Mouse (Mus musculus) brain, embryonic 14.5 days (tissue): ENCODE results near the gene Riok1. TPM values are rescaled to one million over a fixed set of nuclear protein-coding genes. Genes with fewer than 3 reads are reported as not detected.

Source experiments
- DNase-seq: peaks from one replicate; pipeline ENCODE4 v3.0.0-alpha.2; 2011; ENCODE audit warnings: low read depth
- CTCF ChIP-seq: fragments of 200-500 bp; IDR thresholded peaks from 2 replicates; pipeline ENCODE4 v1.5.1; 2012; ENCODE audit warnings: inconsistent platforms, mild to moderate bottlenecking, moderate library complexity, borderline replicate concordance; ENCODE audit not compliant: insufficient read depth, insufficient read length; ENCODE audit errors: extremely low read depth
- POLR2A ChIP-seq: fragments of 200-500 bp; IDR thresholded peaks from 2 replicates; pipeline ENCODE4 v1.6.1; 2012; ENCODE audit warnings: mild to moderate bottlenecking, inconsistent platforms, borderline replicate concordance; ENCODE audit not compliant: poor library complexity, insufficient read depth, insufficient read length, severe bottlenecking; ENCODE audit errors: extremely low read depth
- polyA plus RNA-seq: library from polyadenylated mRNA; depleted of rRNA; stranded (reverse); fragments of >200 nt; gene quantifications from 2 replicates; pipeline ENCODE4 v1.2.3, GENCODE M21; 2012; rRNA removed

The Riok1 gene
- 39.6 and 44.5 TPM in 2 replicates for polyA plus RNA-seq

DNA sequence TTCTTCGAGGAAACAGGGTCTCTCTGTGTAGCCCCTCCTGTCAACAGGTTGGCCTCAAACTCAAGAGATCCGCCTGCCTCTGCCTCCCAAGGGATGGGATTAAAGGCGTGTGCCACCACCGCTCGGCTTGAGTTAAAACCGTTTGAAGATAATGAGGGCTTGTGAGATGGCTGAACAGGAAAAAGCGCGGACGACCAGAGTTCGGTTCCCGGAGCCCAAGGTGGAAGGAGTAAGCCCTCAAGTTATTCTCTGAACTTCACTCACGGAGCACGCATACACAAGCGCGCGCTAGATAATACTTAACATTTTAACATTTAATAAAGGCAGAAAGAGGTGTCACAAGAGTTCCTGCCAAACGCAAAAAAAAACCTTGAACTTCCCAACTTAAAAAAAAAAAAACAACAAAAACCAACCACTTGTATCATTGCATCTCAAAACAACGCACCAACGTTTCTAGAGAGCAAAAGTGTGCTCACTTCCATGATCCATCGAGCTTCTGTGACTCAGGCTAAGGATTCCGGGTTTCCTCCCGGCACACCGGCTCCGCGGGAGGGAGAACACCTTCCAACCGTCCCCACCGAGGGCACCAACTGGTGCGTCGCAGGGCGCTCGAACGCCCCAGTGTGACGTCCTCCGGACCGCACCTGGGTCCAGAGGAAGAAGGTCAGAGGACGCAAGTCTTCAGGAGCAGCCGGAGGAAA lies at the start of gene Riok1:
Riok1 (plus strand) TSS at position 653 of the 701 bp plus-strand sequence.
- no peak for TF ChIP-seq CTCF
- no peak for TF ChIP-seq POLR2A
- DNase-seq = no peak

DNA sequence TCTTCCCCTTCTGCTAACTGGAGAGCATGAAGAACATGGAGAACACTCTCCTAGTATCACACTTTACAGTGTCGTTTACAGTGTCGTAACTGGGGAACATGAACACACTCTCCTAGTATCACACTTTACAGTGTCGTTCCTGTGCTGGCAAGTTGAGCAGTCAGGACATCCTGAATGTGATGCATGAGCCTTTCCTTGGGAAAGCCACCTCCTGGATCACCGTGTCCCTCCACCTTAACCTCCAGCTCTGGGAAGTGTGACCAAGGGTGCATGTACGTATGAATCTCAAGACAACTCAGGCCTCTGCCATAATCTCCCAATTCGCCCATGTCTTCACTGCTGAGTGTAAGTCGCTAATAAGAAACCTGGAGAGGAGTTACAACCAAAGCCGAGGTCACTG lies 47.1 kb upstream of the Riok1 start:
- DNase-seq = no peak
- TF ChIP-seq CTCF (no peak), POLR2A (no peak)

DNA sequence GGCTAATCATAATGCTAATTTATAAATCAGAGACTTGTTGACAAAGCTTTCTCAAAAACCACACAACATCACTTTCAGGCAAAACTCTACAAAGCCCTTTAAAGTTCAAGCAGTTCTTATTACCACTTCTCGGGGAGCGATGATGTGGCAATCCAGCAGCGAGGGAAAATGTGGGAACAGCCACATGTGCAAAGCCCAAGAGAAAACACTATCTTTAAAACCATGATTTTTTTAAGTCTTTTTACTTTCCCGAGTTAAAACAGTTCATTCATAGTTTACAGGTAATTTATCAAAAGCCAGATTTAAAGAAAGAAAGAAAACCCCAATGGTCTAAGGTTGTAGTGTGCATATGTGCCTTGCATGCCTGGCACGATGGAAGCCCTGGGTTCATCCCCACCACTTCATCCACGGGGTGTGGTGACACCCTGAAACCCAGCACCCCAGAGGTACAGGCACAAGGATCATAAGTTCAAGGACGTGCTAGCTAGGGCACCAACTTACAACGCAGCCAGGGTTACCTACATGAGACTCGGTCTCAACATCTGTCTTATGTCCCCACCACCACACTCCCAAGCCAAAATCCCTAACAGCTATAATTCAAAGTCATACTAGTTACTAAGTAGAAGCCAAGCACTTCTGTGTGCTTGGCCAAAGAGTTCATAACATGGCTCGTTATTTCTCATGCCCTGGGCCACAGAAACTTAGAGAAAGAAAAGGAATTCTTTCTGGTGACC lies 44.0 kb upstream of the Riok1 start:
- no peak for TF ChIP-seq POLR2A
- no peak for TF ChIP-seq CTCF
- peak; percentile 12 for DNase-seq

DNA sequence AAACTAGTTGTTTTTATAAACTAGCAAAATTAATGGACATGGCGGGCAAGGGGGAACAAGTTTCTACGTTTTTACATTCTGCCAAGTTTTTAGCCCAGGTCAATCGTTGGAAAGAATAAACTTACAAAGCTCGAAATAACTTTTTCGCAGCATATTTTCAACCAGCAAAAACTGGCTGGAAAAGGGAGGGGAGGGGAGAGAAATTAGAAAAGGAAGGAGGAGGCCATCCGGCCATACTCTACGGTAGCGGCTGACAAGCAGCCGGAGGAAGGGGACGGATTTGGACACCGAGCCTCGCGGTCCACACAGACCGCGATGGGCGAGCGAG lies 43.5 kb upstream of the Riok1 start:
- no peak for DNase-seq
- no peak for TF ChIP-seq POLR2A
- TF ChIP-seq CTCF = no peak

DNA sequence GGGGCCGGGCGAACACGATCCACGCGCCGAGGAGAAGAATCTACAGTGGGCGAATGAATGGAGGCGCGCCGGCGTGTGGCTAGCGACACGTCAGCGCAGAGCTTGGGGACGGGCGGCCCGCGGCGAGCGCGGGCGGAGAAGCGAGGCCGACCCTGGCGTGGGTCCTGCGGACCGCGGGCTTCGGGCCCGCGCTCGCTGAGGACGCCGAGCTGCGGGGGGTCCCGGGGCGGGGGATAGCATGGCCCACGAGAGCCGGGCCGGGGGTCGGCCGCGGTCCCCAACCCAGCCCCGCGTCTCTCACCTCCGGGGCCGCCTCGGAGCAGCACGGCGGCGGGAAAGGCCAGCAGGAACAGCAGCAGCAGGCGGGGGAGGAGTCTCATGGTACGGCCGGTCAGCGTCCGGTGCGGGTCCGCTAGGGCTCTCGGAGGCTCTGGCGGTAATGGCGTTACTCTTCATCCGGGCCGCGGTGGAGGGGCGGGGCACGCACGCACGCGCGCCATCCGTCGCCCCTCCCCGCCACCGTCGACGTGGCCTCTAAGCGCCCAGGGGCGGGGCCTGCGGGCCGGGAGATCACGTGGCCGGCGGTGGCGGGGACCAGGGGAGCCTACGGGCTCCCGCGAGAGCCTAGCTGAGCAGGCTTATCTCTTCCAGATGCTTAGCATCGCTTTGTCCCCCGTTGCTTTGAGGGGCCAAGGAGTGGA lies 42.9 kb upstream of the Riok1 start, which contains the start of gene Ssr1:
Ssr1 (minus strand) TSS at position 514 of the 701 bp plus-strand sequence.
- DNase-seq = peak; percentile 98

DNA sequence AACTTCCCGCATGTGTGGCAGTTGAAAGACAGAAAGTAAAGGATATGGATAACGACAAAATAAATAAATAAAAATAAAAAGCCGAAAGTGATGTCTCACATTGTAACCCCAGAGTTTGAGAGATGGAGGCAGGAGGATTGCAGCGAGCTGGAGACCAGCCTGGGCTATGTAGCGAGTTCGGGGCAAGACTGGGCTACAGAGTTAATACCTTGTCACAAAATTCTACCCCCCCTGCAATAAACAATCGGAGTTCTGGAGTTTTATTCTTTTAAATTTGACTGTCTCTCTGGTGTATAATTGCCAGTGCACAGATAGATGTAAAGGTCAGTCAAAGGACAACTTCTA lies 42.4 kb upstream of the Riok1 start:
- no peak for DNase-seq
- TF ChIP-seq POLR2A = no peak
- no peak for TF ChIP-seq CTCF

More for the DNA sequence above, 42.9 kb upstream of the Riok1 start, which contains the start of gene Ssr1:
- TF ChIP-seq CTCF (no peak), POLR2A (0 out of 2 replicates have a peak, but pooled peaks have one; percentile 64)

DNA sequence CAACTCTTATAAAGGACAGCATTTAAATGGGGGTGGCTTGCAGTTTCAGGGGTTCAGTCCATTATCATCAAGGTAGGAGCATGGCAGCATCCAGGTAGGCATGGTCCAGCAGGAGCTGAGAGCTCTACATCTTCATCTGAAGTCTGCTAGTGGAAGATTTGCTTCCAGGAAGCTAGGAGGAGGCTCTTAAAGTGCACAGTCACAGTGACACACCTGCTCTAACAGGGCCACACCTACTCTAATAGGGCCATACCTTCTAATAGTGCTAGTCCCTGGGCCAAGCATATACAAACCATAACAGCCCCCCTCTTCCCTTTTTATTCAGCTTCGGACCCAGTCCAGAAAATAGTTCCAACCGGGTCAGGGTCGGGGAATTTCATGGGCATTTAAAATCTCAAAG lies 37.1 kb upstream of the Riok1 start:
- no peak for TF ChIP-seq POLR2A
- no peak for TF ChIP-seq CTCF
- no peak for DNase-seq

DNA sequence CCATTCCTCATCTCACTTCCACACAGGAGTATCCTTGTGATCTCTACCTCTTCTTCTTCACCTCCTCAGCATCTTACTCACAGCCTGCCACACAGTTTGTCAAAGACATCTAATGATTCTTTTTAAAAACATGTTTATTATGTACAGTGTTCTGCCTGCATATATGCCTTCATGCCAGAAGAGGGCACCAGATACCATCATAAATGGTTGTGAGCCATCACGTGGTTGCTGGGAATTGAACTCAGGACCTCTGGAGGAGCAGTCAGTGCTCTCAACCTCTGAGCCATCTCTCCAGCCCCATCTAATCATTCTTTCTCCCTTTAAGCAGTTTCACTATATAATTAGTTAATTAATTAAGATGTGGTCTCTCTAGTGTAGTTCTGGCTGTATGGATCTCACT lies 34.3 kb upstream of the Riok1 start:
- no peak for DNase-seq
- no peak for TF ChIP-seq CTCF
- TF ChIP-seq POLR2A = no peak

DNA sequence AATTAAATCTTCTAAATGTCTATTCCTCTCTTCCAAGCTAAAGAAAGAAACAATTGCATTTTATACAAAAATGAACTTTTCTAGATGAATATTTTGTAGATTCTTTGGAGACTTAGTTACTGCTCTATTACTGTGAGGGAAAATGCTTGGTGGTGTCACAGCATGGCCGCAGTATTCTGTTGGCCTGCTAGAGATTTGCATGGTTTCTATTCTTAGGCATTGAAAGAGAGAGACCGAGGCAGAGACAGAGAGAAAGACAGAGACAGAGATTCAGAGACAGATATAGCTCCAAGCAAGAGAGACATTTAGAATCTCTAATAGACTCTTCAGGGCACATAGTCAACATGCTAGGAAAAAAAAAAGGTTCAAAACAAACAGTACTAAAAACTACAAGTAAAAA lies 28.8 kb upstream of the Riok1 start:
- DNase-seq = no peak
- TF ChIP-seq CTCF = no peak
- no peak for TF ChIP-seq POLR2A

DNA sequence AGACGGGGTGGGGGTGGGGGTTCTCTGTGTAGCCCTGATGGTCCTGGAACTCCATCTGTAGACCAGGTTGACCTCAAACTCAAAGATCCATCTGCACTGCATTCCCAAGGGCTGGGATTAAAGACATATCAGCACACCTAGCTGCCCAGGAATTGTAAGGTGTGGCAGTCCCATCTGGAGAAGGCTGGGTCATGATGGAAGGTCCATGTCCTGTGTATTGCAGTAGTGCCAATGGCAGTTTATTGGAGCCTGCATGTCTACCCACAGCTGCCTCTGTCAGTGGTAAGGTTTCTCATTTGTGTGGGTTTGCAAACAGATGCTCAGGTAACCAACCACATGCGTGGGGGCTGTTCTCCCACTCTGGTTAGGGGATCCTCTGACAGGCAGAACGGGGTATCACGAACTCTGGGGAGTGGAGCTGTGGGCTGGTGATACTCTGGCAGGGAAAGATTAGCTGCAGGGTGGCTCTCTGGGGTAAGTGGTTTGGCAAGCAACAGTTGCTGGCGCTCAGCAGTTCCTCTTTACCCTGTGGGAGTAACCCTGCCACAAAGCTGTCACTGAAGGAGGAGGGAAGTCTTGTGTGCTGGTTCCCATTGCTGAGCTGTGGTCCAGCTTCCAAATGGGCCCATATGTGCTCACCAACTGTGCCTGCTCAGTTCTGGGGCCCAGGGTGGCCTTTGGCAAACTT lies 26.9 kb upstream of the Riok1 start:
- TF ChIP-seq POLR2A = no peak
- TF ChIP-seq CTCF = no peak
- DNase-seq = no peak

DNA sequence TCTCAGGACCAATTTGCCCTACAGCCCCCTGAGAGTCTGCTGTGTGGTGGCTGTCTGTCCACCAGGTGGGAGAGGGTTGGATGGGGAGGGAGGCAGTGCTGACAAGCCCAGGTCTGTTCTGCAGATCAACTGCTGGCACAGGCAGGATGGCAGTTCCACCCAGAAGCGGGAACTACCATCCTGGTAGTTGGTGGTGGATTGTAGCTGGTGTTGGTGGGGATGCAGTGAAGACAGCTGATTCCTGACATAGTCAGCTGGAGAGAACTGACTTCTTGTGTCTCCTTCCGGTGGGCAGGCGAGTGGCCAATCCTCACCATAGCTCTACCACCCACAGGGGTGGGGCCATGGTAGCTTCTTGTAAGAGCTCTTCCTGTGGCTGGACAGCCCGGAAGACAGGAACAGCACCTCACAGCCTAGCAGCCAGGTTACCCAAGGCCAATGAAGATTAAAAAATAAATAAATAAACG lies 26.3 kb upstream of the Riok1 start:
- TF ChIP-seq POLR2A = no peak
- TF ChIP-seq CTCF = no peak
- DNase-seq = no peak
